Mouse (Mus musculus) kidney, adult 2 months (tissue): ENCODE results near the gene Psmb5. TPM values are rescaled to one million over a fixed set of nuclear protein-coding genes. Genes with fewer than 3 reads are reported as not detected.

Experiments used
- DNase-seq: peaks from one replicate; pipeline ENCODE4 v3.0.0; 2021
- H3K27ac ChIP-seq: fragments of 200-500 bp; 2 replicates; pipeline ENCODE4 v1.5.1; 2012; ENCODE audit warnings: low read depth, low read length, control low read depth, inconsistent platforms; ENCODE audit not compliant: insufficient read depth
- H3K27me3 ChIP-seq: fragments of 200-500 bp; replicated peaks from 2 replicates; pipeline ENCODE4 v1.6.1; 2012; ENCODE audit warnings: mild to moderate bottlenecking, moderate library complexity, low read length, inconsistent platforms; ENCODE audit not compliant: control insufficient read depth, insufficient read depth
- H3K36me3 ChIP-seq: fragments of 200-500 bp; 2 replicates; pipeline ENCODE4 v1.6.1; 2012; ENCODE audit warnings: mild to moderate bottlenecking, moderate library complexity, low read length, inconsistent platforms; ENCODE audit not compliant: control insufficient read depth, insufficient read depth
- H3K4me1 ChIP-seq: fragments of 200-500 bp; 2 replicates; pipeline ENCODE4 v1.6.1; 2011; ENCODE audit warnings: low read length; ENCODE audit not compliant: control insufficient read depth, insufficient read depth
- H3K4me3 ChIP-seq: fragments of 200-500 bp; 2 replicates; pipeline ENCODE4 v1.5.1; 2011; ENCODE audit warnings: mild to moderate bottlenecking, low read depth, low read length, control low read depth; ENCODE audit not compliant: insufficient read depth
- CTCF ChIP-seq: fragments of 200-500 bp; conservative IDR thresholded peaks from 2 replicates; pipeline ENCODE4 v1.5.1; 2011; ENCODE audit warnings: low read depth, mild to moderate bottlenecking, control low read depth, low read length, moderate library complexity, mixed read lengths; ENCODE audit not compliant: insufficient read depth, insufficient read length
- POLR2A ChIP-seq: fragments of 200-500 bp; IDR thresholded peaks from one replicate; pipeline ENCODE4 v1.6.1; 2011; ENCODE audit warnings: low read depth, low read length, control low read depth
- WGBS: fragments of 180-500 bp; shearing (Covaris S2); methylation state at CpG from one replicate; pipeline ENCODE4 v1.1.7; 2018; 5-methylcytosine and 5-hydroxymethylcytosine counted together
- polyA plus RNA-seq: library from polyadenylated mRNA; depleted of rRNA; stranded (reverse); fragments of >200 nt; gene quantifications from 2 replicates; pipeline ENCODE4 v1.2.3, GENCODE M21; 2012; rRNA removed

The Psmb5 gene
- polyA plus RNA-seq = 244 and 276 TPM in 2 replicates

GRCm38 (mm10) chr14:54617897-54618365, at the start of gene Psmb5:
TSS of gene Psmb5 (minus strand) at chr14:54618022.
- H3K4me1 ChIP-seq = no peaks in the 10 kb centered on the region
- H3K27ac ChIP-seq = peak within 1 kb of the TSS; percentile 87
- H3K27me3 ChIP-seq = no peaks in the 10 kb centered on the region
- TF ChIP-seq POLR2A = peak; percentile 38
- no peak for TF ChIP-seq CTCF
- under 1% methylated on average over 25 of the region's 25 CpGs for WGBS
- peak; percentile 94 for DNase-seq
- H3K36me3 ChIP-seq = peaks cover 1% of the 10 kb centered on the region; the same call in 1 of the 2 replicates
- peak within 1 kb of the TSS; percentile 98 for H3K4me3 ChIP-seq

- WGBS = 92% methylated on average over 10 of the region's 10 CpGs
- Histone ChIP-seq H3K4me1 (no peaks in the 10 kb centered on the region), H3K27me3 (no peaks in the 10 kb centered on the region), H3K36me3 (peaks cover 26% of the 10 kb centered on the region), H3K27ac (no peak overlapping the region), H3K4me3 (no peak overlapping the region)
- no peak for TF ChIP-seq POLR2A
- TF ChIP-seq CTCF = no peak
- no peak for DNase-seq
Observed at GRCm38 (mm10) chr14:54664477-54665222, 46.8 kb upstream of the Psmb5 start.

- no peaks in the 10 kb centered on the region for H3K4me1 ChIP-seq
- peaks cover 27% of the 10 kb centered on the region for H3K36me3 ChIP-seq
- H3K27me3 ChIP-seq = no peaks in the 10 kb centered on the region
- no peak for TF ChIP-seq CTCF
- TF ChIP-seq POLR2A = no peak
- H3K4me3 ChIP-seq = no peak overlapping the region
- H3K27ac ChIP-seq = no peak overlapping the region
- DNase-seq = peak; percentile 42
- WGBS = 93% methylated on average over 2 of the region's 2 CpGs
Observed at GRCm38 (mm10) chr14:54660009-54660408, 42.2 kb upstream of the Psmb5 start.

GRCm38 (mm10) chr14:54653496-54653895, 35.7 kb upstream of the Psmb5 start:
- peak; percentile 95 for DNase-seq
- TF ChIP-seq POLR2A = no peak
- 0 out of 2 replicates have a peak, but pooled peaks have one; percentile 6 for TF ChIP-seq CTCF
- H3K4me3 ChIP-seq = peak overlapping the region; percentile 83
- whole genome bisulfite sequencing = 1% methylated on average over 12 of the region's 12 CpGs
- no peaks in the 10 kb centered on the region for H3K27me3 ChIP-seq
- peaks cover 8% of the 10 kb centered on the region for H3K36me3 ChIP-seq
- H3K27ac ChIP-seq = peak overlapping the region; percentile 26; the same call in 1 of the 2 replicates
- H3K4me1 ChIP-seq = peaks cover 13% of the 10 kb centered on the region

- DNase-seq = no peak
- WGBS = 4% methylated on average over 7 of the region's 7 CpGs
- Histone ChIP-seq H3K27ac (no peak overlapping the region), H3K4me3 (peak overlapping the region; percentile 83; the same call in 1 of the 2 replicates), H3K4me1 (peaks cover 13% of the 10 kb centered on the region), H3K27me3 (no peaks in the 10 kb centered on the region), H3K36me3 (peaks cover 7% of the 10 kb centered on the region)
- no peak for TF ChIP-seq CTCF
- no peak for TF ChIP-seq POLR2A
Observed at GRCm38 (mm10) chr14:54652787-54653186, 35.0 kb upstream of the Psmb5 start.

- TF ChIP-seq POLR2A (no peak), CTCF (no peak)
- DNase-seq = no peak
- H3K4me3 ChIP-seq = no peak overlapping the region
- peaks cover 13% of the 10 kb centered on the region for H3K4me1 ChIP-seq
- WGBS = 70% methylated on average over 4 of the region's 4 CpGs
- peaks cover 5% of the 10 kb centered on the region; the same call in 1 of the 2 replicates for H3K36me3 ChIP-seq
- H3K27ac ChIP-seq = no peak overlapping the region
- no peaks in the 10 kb centered on the region for H3K27me3 ChIP-seq
Observed at GRCm38 (mm10) chr14:54651556-54651955, 33.7 kb upstream of the Psmb5 start.
